Mouse (Mus musculus) heart, embryonic 16.5 days (tissue): ENCODE measurements at regions not wholly inside any gene's neighbourhood (a gene's known extent, or its start where the extent isn't known, plus 50 kb on each side); places are given as distances from the start of the nearest gene placed in this dataset.

ENCODE experiments used
- ATAC-seq: fragments of 200-750 bp; cut with Nextera tagmentation; replicated peaks from 2 replicates; pipeline ENCODE4 v1.8.0; 2017; ENCODE audit warnings: moderate number of reproducible peaks; ENCODE audit not compliant: insufficient read depth, low FRiP score; ENCODE audit errors: extremely low read depth
- H3K27ac ChIP-seq: fragments of 300-500 bp; sonication (generic); 2 replicates; pipeline ENCODE4 v1.5.1; 2014; ENCODE audit warnings: mild to moderate bottlenecking, low read length, control low read depth, moderate library complexity
- H3K27me3 ChIP-seq: fragments of 300-500 bp; sonication (generic); 2 replicates; pipeline ENCODE4 v1.6.1; 2014; ENCODE audit warnings: low read length, mixed read lengths; ENCODE audit not compliant: control insufficient read depth, insufficient read depth
- H3K36me3 ChIP-seq: fragments of 300-500 bp; sonication (generic); 2 replicates; pipeline ENCODE4 v1.6.1; 2014; ENCODE audit not compliant: control insufficient read depth, insufficient read depth
- H3K4me1 ChIP-seq: fragments of 300-500 bp; sonication (generic); 2 replicates; pipeline ENCODE4 v1.6.1; 2014; ENCODE audit warnings: low read length, mixed read lengths; ENCODE audit not compliant: control insufficient read depth, insufficient read depth
- H3K4me2 ChIP-seq: fragments of 300-500 bp; sonication (generic); 2 replicates; pipeline ENCODE4 v1.6.1; 2014; ENCODE audit warnings: low read depth, mild to moderate bottlenecking, control low read depth, low read length
- H3K4me3 ChIP-seq: fragments of 300-500 bp; sonication (generic); 2 replicates; pipeline ENCODE4 v1.5.1; 2014; ENCODE audit warnings: mild to moderate bottlenecking, control low read depth, low read length
- H3K9ac ChIP-seq: fragments of 300-500 bp; sonication (generic); 2 replicates; pipeline ENCODE4 v1.6.1; 2014; ENCODE audit warnings: low read length, control low read depth
- H3K9me3 ChIP-seq: fragments of 300-500 bp; sonication (generic); replicated peaks from 2 replicates; pipeline ENCODE4 v1.6.1; 2016; ENCODE audit warnings: low read length; ENCODE audit not compliant: control insufficient read depth
- WGBS: fragments of 180-500 bp; shearing (Covaris S2); extraction: QIAGEN DNeasy Blood & Tissue Kit; methylation state at CpG from one replicate; pipeline ENCODE4 v1.1.7; 2014; 5-methylcytosine and 5-hydroxymethylcytosine counted together

DNA sequence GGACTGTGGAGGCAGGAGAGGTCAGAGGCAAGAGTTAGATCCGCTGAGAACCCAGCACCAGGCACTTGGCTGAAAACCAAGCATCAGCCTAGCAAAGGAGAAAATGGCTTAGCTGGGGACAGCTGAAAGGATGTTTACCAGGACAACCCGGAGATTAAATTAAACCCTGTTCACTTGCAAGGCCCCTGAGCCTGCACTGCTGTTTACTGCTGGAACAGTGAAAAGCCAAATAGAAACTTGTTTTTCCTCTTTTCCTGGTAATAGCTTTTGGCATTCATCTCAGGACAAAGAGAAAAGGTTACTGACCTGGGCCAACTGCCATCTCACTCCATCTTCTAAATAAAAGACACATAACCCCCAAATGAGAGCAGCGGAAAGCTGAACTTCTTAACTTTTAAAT, 531.3 kb downstream of the Insc start:
- 54% methylated on average over 3 of the region's 3 CpGs for WGBS
- no peak overlapping the region for H3K4me3 ChIP-seq
- H3K36me3 ChIP-seq: no peaks in the 10 kb centered on the region

DNA sequence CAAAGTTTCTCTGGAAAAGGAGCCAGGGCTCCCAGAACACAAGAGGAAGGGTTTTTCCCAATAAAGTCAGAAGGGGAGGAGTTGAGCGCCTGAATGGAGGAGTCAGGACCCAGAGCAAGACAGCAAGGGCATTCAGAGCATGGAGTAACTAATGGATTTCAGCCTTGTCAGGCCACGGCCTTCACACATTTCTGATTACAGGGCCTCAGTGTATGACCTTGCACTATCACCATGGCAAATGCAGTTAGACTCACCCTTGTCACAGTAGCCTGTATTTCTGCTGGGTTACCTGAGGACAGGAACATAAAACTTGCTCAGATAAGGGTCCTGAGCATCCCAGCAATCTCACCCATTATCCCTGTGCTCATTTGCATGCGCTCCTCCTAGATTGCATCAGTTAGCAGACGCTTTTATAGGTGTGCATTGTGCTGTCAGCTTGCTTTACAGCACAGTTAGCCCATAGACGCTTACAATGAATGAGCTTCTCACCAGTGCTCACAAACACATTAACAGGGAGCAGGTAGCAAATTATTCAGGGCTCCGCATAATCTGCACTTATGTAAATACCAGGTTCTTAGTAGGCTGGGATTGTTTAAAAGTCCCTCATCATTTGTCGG, 547.4 kb downstream of the Insc start:
- no peak overlapping the region for H3K27ac ChIP-seq
- H3K4me3 ChIP-seq: no peak overlapping the region
- H3K9me3 ChIP-seq: no peaks in the 10 kb centered on the region
- no peak overlapping the region for H3K9ac ChIP-seq
- no peak for ATAC-seq
- no peaks in the 10 kb centered on the region; the same call in 1 of the 2 replicates for H3K27me3 ChIP-seq
- H3K4me1 ChIP-seq: no peaks in the 10 kb centered on the region
- H3K4me2 ChIP-seq: no peak overlapping the region
- no peaks in the 10 kb centered on the region for H3K36me3 ChIP-seq
- WGBS: 74% methylated on average over 7 of the region's 7 CpGs

More for the DNA sequence above, 531.3 kb downstream of the Insc start:
- H3K27ac ChIP-seq: no peak overlapping the region
- no peak for ATAC-seq
- no peaks in the 10 kb centered on the region for H3K27me3 ChIP-seq
- no peaks in the 10 kb centered on the region for H3K4me1 ChIP-seq
- no peaks in the 10 kb centered on the region for H3K9me3 ChIP-seq
- H3K4me2 ChIP-seq: no peak overlapping the region
- H3K9ac ChIP-seq: no peak overlapping the region

DNA sequence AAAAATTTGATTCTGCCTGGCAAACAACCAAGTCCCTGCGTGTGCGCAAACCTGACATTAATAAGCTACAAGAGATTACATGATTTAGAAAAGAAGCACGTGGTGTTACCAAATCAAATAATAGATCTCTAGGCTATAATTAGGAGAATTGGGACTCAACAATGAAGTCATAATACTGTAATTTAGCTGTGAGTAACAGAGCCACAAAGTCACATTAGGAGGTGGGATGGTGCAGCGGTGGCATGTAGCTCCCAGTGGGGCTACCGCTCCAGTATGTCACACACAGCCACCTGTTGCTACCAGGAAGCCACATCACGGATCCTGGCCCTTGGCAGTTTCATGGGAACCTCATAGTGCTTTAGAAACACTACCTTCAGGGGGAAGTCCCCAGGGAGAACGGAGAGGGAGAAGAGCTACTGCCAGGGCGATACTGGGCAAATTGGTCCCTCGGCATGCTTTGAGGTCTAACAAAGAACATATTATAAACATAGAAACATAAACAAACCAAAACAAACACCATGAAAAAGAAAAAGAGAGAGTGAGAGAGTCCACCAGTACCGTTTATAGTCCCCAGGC, 551.2 kb downstream of the Insc start:
- no peak for ATAC-seq
- Histone ChIP-seq H3K4me1 (no peaks in the 10 kb centered on the region), H3K27me3 (no peaks in the 10 kb centered on the region), H3K9me3 (no peaks in the 10 kb centered on the region), H3K4me2 (no peak overlapping the region), H3K27ac (no peak overlapping the region), H3K36me3 (no peaks in the 10 kb centered on the region), H3K4me3 (no peak overlapping the region), H3K9ac (no peak overlapping the region)
- WGBS: 78% methylated on average over 10 of the region's 10 CpGs

DNA sequence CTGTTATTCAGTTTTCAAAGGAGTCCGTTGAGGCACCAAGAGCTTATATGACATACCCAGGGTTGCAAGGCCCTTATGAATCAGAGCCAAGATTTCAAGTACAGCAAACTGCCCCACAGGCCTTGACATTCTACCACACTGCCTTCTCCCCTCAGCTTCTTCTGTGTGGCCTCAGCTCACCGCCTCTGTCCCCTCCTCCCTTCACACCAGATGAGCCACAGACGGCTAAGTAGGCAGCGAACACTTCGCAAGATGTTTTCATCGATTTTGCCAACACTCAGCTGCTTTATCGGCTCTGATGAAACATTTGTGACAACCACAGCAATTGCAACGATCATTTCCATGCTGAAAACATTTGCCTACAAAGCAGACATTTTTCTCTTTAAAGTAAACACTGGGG, 556.7 kb downstream of the Insc start:
- H3K4me2 ChIP-seq: no peak overlapping the region
- no peak for ATAC-seq
- H3K9me3 ChIP-seq: no peaks in the 10 kb centered on the region
- no peaks in the 10 kb centered on the region for H3K27me3 ChIP-seq
- no peaks in the 10 kb centered on the region for H3K36me3 ChIP-seq
- no peak overlapping the region for H3K4me3 ChIP-seq
- peaks cover 3% of the 10 kb centered on the region for H3K4me1 ChIP-seq
- 77% methylated on average over 8 of the region's 8 CpGs for WGBS
- H3K27ac ChIP-seq: no peak overlapping the region
- H3K9ac ChIP-seq: no peak overlapping the region

DNA sequence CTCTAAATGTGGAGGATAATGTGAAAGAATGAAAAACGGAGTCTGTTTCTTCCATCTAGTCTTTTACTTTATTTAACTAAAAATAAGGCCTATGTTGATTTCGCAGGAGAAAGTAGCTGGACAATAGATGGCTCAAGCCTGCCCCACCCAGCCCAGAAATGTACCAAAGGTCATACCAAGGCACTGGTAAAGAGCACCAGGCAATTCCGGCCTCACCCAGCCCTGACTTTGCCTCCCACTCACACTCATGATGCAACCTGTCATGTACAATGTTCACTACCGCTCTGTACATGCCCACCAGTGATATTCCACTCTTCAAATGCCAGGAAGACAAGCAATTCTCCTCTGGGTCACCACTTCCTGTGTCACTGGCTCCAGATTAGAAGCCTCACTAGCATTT, 564.9 kb downstream of the Insc start:
- H3K4me2 ChIP-seq: no peak overlapping the region
- H3K9ac ChIP-seq: no peak overlapping the region
- 75% methylated on average over 4 of the region's 4 CpGs for WGBS
- H3K4me3 ChIP-seq: no peak overlapping the region
- H3K27me3 ChIP-seq: no peaks in the 10 kb centered on the region
- no peaks in the 10 kb centered on the region for H3K36me3 ChIP-seq
- H3K27ac ChIP-seq: no peak overlapping the region
- H3K4me1 ChIP-seq: peaks cover 33% of the 10 kb centered on the region
- no peak for ATAC-seq
- H3K9me3 ChIP-seq: no peaks in the 10 kb centered on the region

DNA sequence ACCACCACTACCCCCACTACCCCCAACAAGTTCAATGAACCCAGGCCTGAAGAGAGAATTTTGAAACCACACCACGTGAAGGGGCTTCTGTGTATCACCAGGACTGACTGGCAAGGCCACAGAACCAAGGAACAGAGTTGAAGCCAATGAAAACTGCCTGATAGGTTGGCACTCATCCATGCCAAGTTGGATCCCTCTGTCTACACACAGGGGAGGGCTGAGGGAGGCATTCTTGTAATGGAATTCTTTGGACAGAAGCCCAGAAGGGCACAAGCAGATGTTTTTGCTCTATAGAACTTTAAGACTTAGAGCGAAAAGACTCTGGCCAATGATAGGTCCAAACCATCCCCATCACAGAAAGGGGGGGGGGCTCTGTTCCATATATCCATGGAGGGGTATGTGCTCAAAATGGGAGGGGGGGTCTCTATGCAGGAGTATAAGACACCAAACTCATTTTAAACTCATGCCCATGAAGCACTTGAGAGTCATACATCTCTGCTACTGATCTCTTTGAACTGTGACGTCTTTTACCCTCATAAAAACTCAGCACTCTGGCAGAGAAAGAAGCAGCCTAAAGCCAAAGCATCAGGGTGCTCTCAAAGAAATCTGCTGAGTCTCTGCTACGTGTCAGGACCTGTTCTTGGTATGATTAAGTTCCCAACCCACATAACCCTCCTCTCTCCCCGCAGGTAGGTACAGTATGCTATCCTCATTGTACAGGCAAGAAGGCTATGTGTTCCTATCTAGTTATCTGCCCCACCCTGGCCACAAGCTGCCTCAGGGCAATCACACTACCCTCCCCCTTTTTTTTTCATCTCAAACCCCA, 567.1 kb downstream of the Insc start:
- Histone ChIP-seq H3K9ac (no peak overlapping the region), H3K27ac (peak overlapping the region; percentile 84), H3K9me3 (no peaks in the 10 kb centered on the region), H3K27me3 (no peaks in the 10 kb centered on the region), H3K4me1 (peaks cover 34% of the 10 kb centered on the region), H3K4me2 (no peak overlapping the region), H3K36me3 (no peaks in the 10 kb centered on the region), H3K4me3 (no peak overlapping the region)
- ATAC-seq: peak; percentile 84
- WGBS: 44% methylated on average over 5 of the region's 5 CpGs

DNA sequence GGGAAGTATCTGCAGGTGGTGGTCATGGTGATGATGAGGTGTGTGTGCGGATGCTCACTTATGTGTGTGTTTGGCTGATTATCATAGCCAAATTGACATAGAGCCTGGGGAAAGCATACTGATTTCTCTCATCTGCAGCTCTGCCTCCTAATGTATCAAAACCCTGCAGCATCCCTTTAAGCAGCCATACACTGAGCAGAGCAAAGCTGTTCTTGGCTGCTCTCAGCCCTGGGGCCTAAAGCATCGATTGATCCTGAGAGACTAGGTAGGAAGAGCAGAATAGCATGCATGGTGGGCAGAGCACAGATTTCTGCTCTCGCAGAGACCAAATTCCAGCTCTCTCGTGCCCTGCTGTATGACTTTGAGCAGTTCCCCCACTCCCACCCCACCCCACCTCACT, 576.0 kb downstream of the Insc start:
- no peak for ATAC-seq
- Histone ChIP-seq H3K4me2 (no peak overlapping the region), H3K9ac (no peak overlapping the region), H3K9me3 (no peaks in the 10 kb centered on the region), H3K36me3 (no peaks in the 10 kb centered on the region), H3K27me3 (no peaks in the 10 kb centered on the region), H3K27ac (no peak overlapping the region), H3K4me1 (peaks cover 12% of the 10 kb centered on the region), H3K4me3 (no peak overlapping the region)
- 77% methylated on average over 4 of the region's 4 CpGs for WGBS

DNA sequence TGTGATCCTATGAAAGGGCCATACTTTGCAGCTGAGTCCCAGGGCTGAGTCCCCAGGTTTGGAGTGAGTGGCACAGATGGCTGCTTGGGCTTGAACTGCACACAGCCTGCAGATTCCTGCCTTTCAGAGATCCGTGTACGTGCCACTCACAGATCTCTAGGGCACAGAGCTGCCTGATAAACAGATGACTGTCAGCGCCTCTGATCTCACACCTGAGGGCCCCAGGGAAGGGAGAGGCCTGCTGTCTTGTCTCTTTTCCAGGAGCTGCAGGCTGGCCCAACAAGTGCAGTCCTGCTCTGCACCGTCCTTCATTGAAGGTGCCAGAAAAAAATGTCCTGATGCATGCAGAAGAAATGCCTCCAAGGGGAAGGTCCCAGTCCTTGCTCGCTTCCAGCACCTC, 579.5 kb downstream of the Insc start:
- Histone ChIP-seq H3K36me3 (no peaks in the 10 kb centered on the region), H3K27ac (peak overlapping the region; percentile 40; the same call in 1 of the 2 replicates), H3K27me3 (no peaks in the 10 kb centered on the region), H3K4me3 (no peak overlapping the region), H3K9ac (0 out of 2 replicates have a peak overlapping the region, but pooled peaks have one; percentile 2), H3K4me2 (no peak overlapping the region), H3K9me3 (no peaks in the 10 kb centered on the region), H3K4me1 (peaks cover 12% of the 10 kb centered on the region)
- 42% methylated on average over 5 of the region's 5 CpGs for WGBS
- ATAC-seq: peak; percentile 74

DNA sequence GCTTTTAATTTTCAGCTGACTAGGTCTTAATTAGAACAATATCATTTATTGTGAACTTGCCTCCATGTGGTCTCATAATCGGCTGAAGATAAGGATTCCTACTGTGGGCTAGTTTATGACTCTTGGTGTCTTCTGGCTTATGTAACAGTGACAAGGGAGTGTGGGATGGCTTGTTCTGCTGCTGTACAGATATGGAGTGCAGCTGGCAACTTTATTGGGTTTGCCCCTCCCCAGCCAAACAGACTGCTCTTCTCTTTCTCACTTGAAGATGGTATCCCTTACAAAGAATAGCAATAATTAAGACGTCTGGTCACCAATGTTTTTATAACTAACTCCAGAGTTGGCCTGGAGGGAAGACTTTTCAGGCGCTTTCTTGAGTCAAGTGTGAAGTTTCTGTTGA, 584.8 kb downstream of the Insc start:
- 63% methylated on average over 3 of the region's 3 CpGs for WGBS
- no peak overlapping the region for H3K9ac ChIP-seq
- peaks cover 7% of the 10 kb centered on the region for H3K4me1 ChIP-seq
- no peak overlapping the region for H3K4me2 ChIP-seq
- no peaks in the 10 kb centered on the region for H3K27me3 ChIP-seq
- no peaks in the 10 kb centered on the region for H3K9me3 ChIP-seq
- no peak overlapping the region for H3K27ac ChIP-seq
- no peak overlapping the region for H3K4me3 ChIP-seq
- no peaks in the 10 kb centered on the region for H3K36me3 ChIP-seq
- no peak for ATAC-seq
